Comparison of ENCODE assay signal across 9 mouse cellular contexts in genomic region chr1:88258881-88259642, GRCm38 (mm10). TPM values are rescaled to one million over a fixed set of nuclear protein-coding genes. Genes with fewer than 3 reads are reported as not detected.
DNase-seq lines count a peak whose midpoint lies in the region; ATAC-seq and TF ChIP-seq lines count a peak whose summit lies in the region.
"Had no signal": no experiment of that assay in that cellular context is flagged by ENCODE, and none has a peak within 500 bp of the region (broad histone marks: within the 10 kb centered on the region; RNA-seq: fewer than 3 reads in every experiment).

No protein-coding gene starts in this region.

- H3K27ac ChIP-seq in lung, embryonic 14.5 days (ENCODE audit: low read depth), result no peak overlapping the region; the same call in 1 of the 2 replicates
- no peak overlapping the region for H3K27ac ChIP-seq in heart, embryonic 14.5 days (replicated peaks in 1 of 2; ENCODE audit: control insufficient read depth in 1 of 2, insufficient read depth in 1 of 2, low read depth in 2 of 2, low read length in 2 of 2)
- 0 out of 2 replicates have a peak overlapping the region, but pooled peaks have one; percentile 12 for H3K27ac ChIP-seq in liver, embryonic 15.5 days (replicated peaks)
- H3K27ac ChIP-seq: embryonic facial prominence, embryonic 13.5 days had no signal

- H3K4me1 ChIP-seq in lung, embryonic 14.5 days (ENCODE audit: insufficient read depth), result no peaks in the 10 kb centered on the region
- peaks cover 7 to 22% of the 10 kb centered on the region in 2 experiments for H3K4me1 ChIP-seq in heart, embryonic 14.5 days (ENCODE audit: control insufficient read depth in 2 of 2, insufficient read depth in 2 of 2, low read length in 2 of 2)
- H3K4me1 ChIP-seq in liver, embryonic 15.5 days (replicated peaks), result peaks cover 44% of the 10 kb centered on the region
- H3K4me1 ChIP-seq: embryonic facial prominence, embryonic 13.5 days had no signal

- H3K36me3 ChIP-seq in lung, embryonic 14.5 days (ENCODE audit: insufficient read depth), result peaks cover 45% of the 10 kb centered on the region
- H3K36me3 ChIP-seq in heart, embryonic 14.5 days (ENCODE audit: control insufficient read depth, insufficient read depth, low read length), result peaks cover 41% of the 10 kb centered on the region
- peaks cover 40% of the 10 kb centered on the region for H3K36me3 ChIP-seq in liver, embryonic 15.5 days (replicated peaks)

- H3K9me3 ChIP-seq in lung, embryonic 14.5 days (ENCODE audit: low read depth, low read length), result peaks cover 28% of the 10 kb centered on the region
- peaks cover 30% of the 10 kb centered on the region for H3K9me3 ChIP-seq in heart, embryonic 14.5 days (ENCODE audit: control insufficient read depth, low read length)
- 0 out of 2 replicates have a peak, but pooled peaks cover 11% of the 10 kb centered on the region for H3K9me3 ChIP-seq in liver, embryonic 15.5 days (replicated peaks)

- H3K27me3 ChIP-seq in lung, embryonic 14.5 days (ENCODE audit: insufficient read depth, low read length), result no peaks in the 10 kb centered on the region
- no peaks in the 10 kb centered on the region for H3K27me3 ChIP-seq in heart, embryonic 14.5 days (ENCODE audit: control insufficient read depth, insufficient read depth, low read length)
- no peaks in the 10 kb centered on the region for H3K27me3 ChIP-seq in liver, embryonic 15.5 days
- H3K27me3 ChIP-seq: embryonic facial prominence, embryonic 13.5 days had no signal

- WGBS in lung, embryonic 14.5 days, result 58% methylated on average over 8 of the region's 8 CpGs
- 64% methylated on average over 8 of the region's 8 CpGs for WGBS in heart, embryonic 14.5 days
- 52% methylated on average over 8 of the region's 8 CpGs for WGBS in liver, embryonic 15.5 days (ENCODE audit: insufficient replicate concordance)

- peak; percentile 12; the same call in 1 of the 2 replicates for ATAC-seq in lung, embryonic 14.5 days (ENCODE audit: insufficient read depth)
- ATAC-seq in heart, embryonic 14.5 days (ENCODE audit: insufficient number of reproducible peaks, insufficient read depth, low FRiP score, low read depth), result no peak
- ATAC-seq in liver, embryonic 15.5 days (ENCODE audit: insufficient read depth), result 0 out of 2 replicates have a peak, but pooled peaks have one; percentile 2

- no peak for TF ChIP-seq CTCF in lung, embryonic 14.5 days (IDR thresholded peaks at IDR 0.05; ENCODE audit: low read depth)

- no peak overlapping the region for H3K4me3 ChIP-seq in lung, embryonic 14.5 days (ENCODE audit: low read depth, low read length)
- no peak overlapping the region for H3K4me3 ChIP-seq in heart, embryonic 14.5 days (ENCODE audit: control insufficient read depth in 1 of 2, insufficient read depth in 1 of 2, low read depth in 1 of 2, low read length in 2 of 2)
- H3K4me3 ChIP-seq in liver, embryonic 15.5 days (replicated peaks), result no peak overlapping the region
- H3K4me3 ChIP-seq: embryonic facial prominence, embryonic 13.5 days had no signal

- no peak overlapping the region for H3K4me2 ChIP-seq in lung, embryonic 14.5 days
- no peak overlapping the region for H3K4me2 ChIP-seq in heart, embryonic 14.5 days (ENCODE audit: low read length)
- no peak overlapping the region for H3K4me2 ChIP-seq in liver, embryonic 15.5 days
- H3K4me2 ChIP-seq: embryonic facial prominence, embryonic 13.5 days had no signal

- H3K9ac ChIP-seq in lung, embryonic 14.5 days, result no peak overlapping the region
- 0 out of 2 replicates have a peak overlapping the region, but pooled peaks have one; percentile 1 for H3K9ac ChIP-seq in heart, embryonic 14.5 days (ENCODE audit: low read length)
- H3K9ac ChIP-seq in liver, embryonic 15.5 days, result no peak overlapping the region
- H3K9ac ChIP-seq: embryonic facial prominence, embryonic 13.5 days had no signal

- peak; percentile 60 for DNase-seq in adrenal gland, postnatal 10 days
- no peak for DNase-seq in adrenal gland, postnatal 4 days (ENCODE audit: low spot score in 2 of 2)
- DNase-seq in lung, embryonic 14.5 days, result peak; percentile 70
- no peak for DNase-seq in lung, postnatal 14 days
- no peak for DNase-seq in gastrocnemius, adult 18-20 months (ENCODE audit: low spot score)
- no peak for DNase-seq in Muller cell, postnatal 12 days (ENCODE audit: inconsistent ontology term)

RNA-seq across cellular contexts. Expression of gene Hjurp, which starts 18.4 kb away (rescaled TPM):
- 10 to 100 TPM; 63.8 to 91.9 TPM for total RNA-seq in adrenal gland, postnatal 10 days (2021)
- 100 to 1,000 TPM; 124 to 130 TPM for total RNA-seq in adrenal gland, postnatal 4 days (2021)
- polyA plus RNA-seq in lung, embryonic 14.5 days (2014; fragmentation: Nextera tagmentation; extraction: Ambion mirVana), result 215 and 225 TPM in 2 replicates
- polyA plus RNA-seq in heart, embryonic 14.5 days (2014; fragmentation: Nextera tagmentation; extraction: Ambion mirVana), result 104 TPM in 2 replicates
- polyA plus RNA-seq in liver, embryonic 15.5 days (2015; fragmentation: Nextera tagmentation; extraction: Ambion mirVana), result 62.7 and 70.9 TPM in 2 replicates
- 1 to 10 TPM; 5.4 to 5.8 TPM for total RNA-seq in gastrocnemius, adult 18-20 months (2021)

RNA-seq across cellular contexts. Expression of gene Trpm8, which starts 18.4 kb away (rescaled TPM):
- total RNA-seq in adrenal gland, postnatal 10 days (2021), result not detected
- under 1 TPM in 1 of 2 experiments, not detected in 1; 0.06 TPM for total RNA-seq in adrenal gland, postnatal 4 days (2021)
- polyA plus RNA-seq in lung, embryonic 14.5 days (2014; fragmentation: Nextera tagmentation; extraction: Ambion mirVana), result 0.18 TPM in 1 of 2 replicates, not detected in the other
- polyA plus RNA-seq in heart, embryonic 14.5 days (2014; fragmentation: Nextera tagmentation; extraction: Ambion mirVana), result 0.04 TPM in 1 of 2 replicates, not detected in the other
- polyA plus RNA-seq in liver, embryonic 15.5 days (2015; fragmentation: Nextera tagmentation; extraction: Ambion mirVana), result not detected in 2 replicates
- not detected for total RNA-seq in gastrocnemius, adult 18-20 months (2021)
- polyA plus RNA-seq: embryonic facial prominence, embryonic 13.5 days had no signal

RNA-seq across cellular contexts. Expression of gene Mroh2a, which starts 32.3 kb away (rescaled TPM):
- total RNA-seq in adrenal gland, postnatal 10 days (2021), result 1 to 10 TPM in 1 of 2 experiments, under 1 TPM in 1; 0.67 to 1.3 TPM
- under 1 TPM; 0.20 to 0.42 TPM for total RNA-seq in adrenal gland, postnatal 4 days (2021)
- 2.1 and 2.7 TPM in 2 replicates for polyA plus RNA-seq in lung, embryonic 14.5 days (2014; fragmentation: Nextera tagmentation; extraction: Ambion mirVana)
- polyA plus RNA-seq in heart, embryonic 14.5 days (2014; fragmentation: Nextera tagmentation; extraction: Ambion mirVana), result 0.62 and 0.77 TPM in 2 replicates
- 0.28 and 0.73 TPM in 2 replicates for polyA plus RNA-seq in liver, embryonic 15.5 days (2015; fragmentation: Nextera tagmentation; extraction: Ambion mirVana)
- total RNA-seq in gastrocnemius, adult 18-20 months (2021), result not detected

RNA-seq across cellular contexts. Expression of gene Ugt1a1, which starts 47.3 kb away (rescaled TPM):
- 100 to 1,000 TPM in 1 of 2 experiments, 10 to 100 TPM in 1; 40.3 to 102 TPM for total RNA-seq in adrenal gland, postnatal 10 days (2021)
- total RNA-seq in adrenal gland, postnatal 4 days (2021), result 10 to 100 TPM in 1 of 2 experiments, 1 to 10 TPM in 1; 1.5 to 43.6 TPM
- 0.16 TPM in 1 of 2 replicates, not detected in the other for polyA plus RNA-seq in lung, embryonic 14.5 days (2014; fragmentation: Nextera tagmentation; extraction: Ambion mirVana)
- polyA plus RNA-seq in heart, embryonic 14.5 days (2014; fragmentation: Nextera tagmentation; extraction: Ambion mirVana), result not detected in 2 replicates
- polyA plus RNA-seq in liver, embryonic 15.5 days (2015; fragmentation: Nextera tagmentation; extraction: Ambion mirVana), result 0.20 TPM in 1 of 2 replicates, not detected in the other
- under 1 TPM in 1 of 2 experiments, not detected in 1; 0.09 TPM for total RNA-seq in gastrocnemius, adult 18-20 months (2021)
- polyA plus RNA-seq: embryonic facial prominence, embryonic 13.5 days had no signal

RNA-seq across cellular contexts. Expression of gene Dnajb3, which starts 53.5 kb away (rescaled TPM):
- total RNA-seq in adrenal gland, postnatal 10 days (2021), result 1 to 10 TPM; 3.0 to 3.9 TPM
- 1 to 10 TPM; 3.3 to 4.2 TPM for total RNA-seq in adrenal gland, postnatal 4 days (2021)
- polyA plus RNA-seq in lung, embryonic 14.5 days (2014; fragmentation: Nextera tagmentation; extraction: Ambion mirVana), result 6.2 and 8.2 TPM in 2 replicates
- 3.9 and 4.1 TPM in 2 replicates for polyA plus RNA-seq in heart, embryonic 14.5 days (2014; fragmentation: Nextera tagmentation; extraction: Ambion mirVana)
- 9.8 and 10.4 TPM in 2 replicates for polyA plus RNA-seq in liver, embryonic 15.5 days (2015; fragmentation: Nextera tagmentation; extraction: Ambion mirVana)
- not detected for total RNA-seq in gastrocnemius, adult 18-20 months (2021)

Comparison
In these comparisons a context has a peak if more than half of its experiments do, and no peak if none do; other contexts are left out.
1. DNase-seq: peak in adrenal gland, postnatal 10 days (single experiment) and lung, embryonic 14.5 days (single experiment); none in adrenal gland, postnatal 4 days (0 of 2), lung, postnatal 14 days (single experiment), gastrocnemius, adult 18-20 months (single experiment) and Muller cell, postnatal 12 days (single experiment).
2. RNA of gene Hjurp, which starts 18.4 kb away (total RNA-seq): 124 to 130 TPM in adrenal gland, postnatal 4 days and 63.8 to 91.9 TPM in adrenal gland, postnatal 10 days; 5.4 to 5.8 TPM in gastrocnemius, adult 18-20 months; every median in the first group is over 4 times any median in the second.